Mouse (Mus musculus) lung, embryonic 15.5 days (tissue): ENCODE data around the gene Casc3. TPM values are rescaled to one million over a fixed set of nuclear protein-coding genes. Genes with fewer than 3 reads are reported as not detected.

Source experiments
- ATAC-seq: fragments of 200-750 bp; cut with Nextera tagmentation; 2 replicates; pipeline ENCODE4 v1.8.0; 2017; ENCODE audit warnings: moderate number of reproducible peaks, borderline replicate concordance; ENCODE audit not compliant: low FRiP score, low TSS enrichment; ENCODE audit errors: extremely low read depth
- H3K27ac ChIP-seq: fragments of 300-500 bp; sonication (generic); 2 replicates; pipeline ENCODE4 v1.5.1; 2015; ENCODE audit warnings: moderate library complexity, mild to moderate bottlenecking, inconsistent platforms
- H3K27me3 ChIP-seq: fragments of 300-500 bp; sonication (generic); 2 replicates; pipeline ENCODE4 v1.6.1; 2015; ENCODE audit warnings: inconsistent platforms
- H3K36me3 ChIP-seq: fragments of 300-500 bp; sonication (generic); 2 replicates; pipeline ENCODE4 v1.6.1; 2015; ENCODE audit warnings: inconsistent platforms
- H3K4me1 ChIP-seq: fragments of 300-500 bp; sonication (generic); 2 replicates; pipeline ENCODE4 v1.6.1; 2015; ENCODE audit warnings: inconsistent platforms
- H3K4me2 ChIP-seq: fragments of 300-500 bp; sonication (generic); 2 replicates; pipeline ENCODE4 v1.6.1; 2015; ENCODE audit warnings: inconsistent platforms, mild to moderate bottlenecking, moderate library complexity
- H3K4me3 ChIP-seq: fragments of 300-500 bp; sonication (generic); 2 replicates; pipeline ENCODE4 v1.5.1; 2015; ENCODE audit warnings: mild to moderate bottlenecking, inconsistent platforms
- H3K9ac ChIP-seq: fragments of 300-500 bp; sonication (generic); 2 replicates; pipeline ENCODE4 v1.6.1; 2015; ENCODE audit warnings: inconsistent platforms
- H3K9me3 ChIP-seq: fragments of 300-500 bp; sonication (generic); 2 replicates; pipeline ENCODE4 v1.6.1; 2016; ENCODE audit warnings: inconsistent platforms
- WGBS: fragments of 180-500 bp; shearing (Covaris S2); methylation state at CpG from one replicate; pipeline ENCODE4 v1.1.7; 2015; 5-methylcytosine and 5-hydroxymethylcytosine counted together
- polyA plus RNA-seq: library from polyadenylated mRNA; unstranded; fragments of >200 nt; fragmentation: Nextera tagmentation; extraction: Ambion mirVana; gene quantifications from 2 replicates; pipeline ENCODE4 v1.2.1, GENCODE M21; 2015

The Casc3 gene
- polyA plus RNA-seq, 1 experiment from 2014 or later: 37.9 TPM

DNA sequence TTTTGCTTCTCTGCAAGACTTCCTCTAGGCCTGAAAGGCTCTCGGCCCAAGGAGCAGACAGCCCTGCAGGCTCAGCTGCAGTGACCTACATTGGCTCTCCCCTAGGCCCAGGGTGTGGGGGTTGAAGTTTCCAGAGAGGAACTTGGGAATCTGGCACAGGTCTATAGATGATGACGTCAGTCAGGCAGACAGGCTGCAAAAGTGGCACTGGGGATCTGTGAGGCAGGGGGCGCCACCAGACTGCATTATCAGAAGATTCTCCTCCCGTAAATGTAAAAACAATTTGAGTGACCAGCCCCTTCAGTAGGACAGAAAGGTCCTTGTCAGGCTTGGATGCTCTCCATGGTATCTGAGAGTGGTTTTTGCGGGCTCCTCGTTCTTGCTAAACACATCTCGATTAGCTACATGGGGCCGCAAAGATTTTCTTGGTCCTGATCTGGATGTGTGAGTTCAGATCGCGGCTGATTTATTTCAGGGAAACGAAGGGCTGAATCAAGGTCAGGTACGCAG is 18.9 kb upstream of the Casc3 start:
- Histone ChIP-seq H3K36me3 (no peaks in the 10 kb centered on the region), H3K4me1 (peaks cover 79% of the 10 kb centered on the region), H3K27me3 (no peaks in the 10 kb centered on the region), H3K9ac (peak overlapping the region; percentile 29; the same call in 1 of the 2 replicates), H3K9me3 (no peaks in the 10 kb centered on the region), H3K27ac (peak overlapping the region; percentile 97), H3K4me3 (peak overlapping the region; percentile 20), H3K4me2 (peak overlapping the region; percentile 54)
- 4% methylated on average over 12 of the region's 12 CpGs for WGBS
- peak; percentile 33; the same call in 1 of the 2 replicates for ATAC-seq

DNA sequence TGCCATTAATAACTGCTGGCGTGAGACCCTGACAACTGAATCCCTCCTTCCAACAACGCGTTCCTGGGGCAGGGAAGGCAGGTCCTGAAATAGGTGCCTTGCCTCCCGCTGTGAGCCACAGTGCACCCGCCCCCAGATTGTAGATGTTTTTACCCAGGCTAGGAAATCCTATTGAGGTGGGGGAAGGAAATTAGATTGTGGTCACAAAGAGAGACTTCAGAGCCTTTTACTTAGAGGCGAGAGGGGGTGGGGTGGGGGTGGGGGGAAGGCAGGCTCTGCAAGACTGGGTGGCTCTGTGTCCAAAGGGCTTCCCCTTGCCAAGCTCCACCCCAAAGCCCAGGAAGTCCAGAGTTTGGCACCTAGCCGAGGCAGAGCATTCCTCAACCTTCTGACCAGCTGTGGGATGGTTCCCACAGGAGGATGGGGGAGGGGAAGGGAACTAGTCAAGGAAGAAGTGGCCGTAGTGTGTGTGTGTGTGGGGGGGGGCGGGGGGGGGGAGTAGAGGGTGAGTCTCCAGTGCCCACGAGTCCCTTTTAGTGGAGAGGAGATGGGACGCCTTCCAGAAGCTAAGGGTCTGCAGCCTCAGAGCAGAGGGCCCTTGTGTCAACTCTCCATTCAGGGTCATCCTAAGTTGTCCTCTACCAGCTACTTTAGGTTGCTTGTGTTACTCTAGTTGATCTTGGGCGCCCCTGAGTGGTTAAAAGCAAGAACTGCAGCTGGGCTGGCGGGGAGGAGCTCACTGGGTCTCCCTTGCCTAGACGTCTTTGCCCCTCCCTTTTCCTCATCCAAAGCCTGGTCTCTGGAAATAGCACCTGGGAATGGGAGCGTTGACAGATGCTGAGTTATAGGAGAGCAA is 18.1 kb upstream of the Casc3 start:
- peak; percentile 72 for ATAC-seq
- no peaks in the 10 kb centered on the region for H3K27me3 ChIP-seq
- H3K36me3 ChIP-seq: no peaks in the 10 kb centered on the region
- H3K4me3 ChIP-seq: peak overlapping the region; percentile 20
- WGBS: 2% methylated on average over 15 of the region's 15 CpGs
- H3K27ac ChIP-seq: peak overlapping the region; percentile 97
- peak overlapping the region; percentile 54 for H3K4me2 ChIP-seq
- peaks cover 75% of the 10 kb centered on the region for H3K4me1 ChIP-seq
- no peaks in the 10 kb centered on the region for H3K9me3 ChIP-seq
- H3K9ac ChIP-seq: peak overlapping the region; percentile 29; the same call in 1 of the 2 replicates

DNA sequence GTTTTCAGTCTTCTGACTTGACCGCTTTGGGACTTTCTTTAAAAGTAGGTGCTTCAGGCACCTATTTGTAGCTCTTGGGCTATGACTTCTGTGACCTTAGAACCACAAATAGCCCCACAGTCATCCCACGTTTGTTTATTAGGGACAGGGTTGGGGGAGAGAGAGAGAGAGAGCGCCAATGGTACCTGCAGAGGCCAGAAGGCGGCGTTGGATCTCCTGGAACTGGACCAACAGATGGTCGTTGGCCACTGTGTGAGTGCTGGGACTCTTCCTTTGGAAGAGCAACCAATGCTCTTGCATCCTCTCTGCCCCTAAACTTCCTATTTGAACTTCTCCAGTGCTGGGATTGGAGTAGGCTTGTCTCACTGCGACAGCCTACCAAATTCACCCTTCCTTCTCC is 17.5 kb upstream of the Casc3 start:
- H3K4me2 ChIP-seq: peak overlapping the region; percentile 54
- no peaks in the 10 kb centered on the region for H3K9me3 ChIP-seq
- H3K27me3 ChIP-seq: no peaks in the 10 kb centered on the region
- 22% methylated on average over 7 of the region's 7 CpGs for WGBS
- no peak overlapping the region for H3K4me3 ChIP-seq
- no peaks in the 10 kb centered on the region for H3K36me3 ChIP-seq
- ATAC-seq: no peak
- peak overlapping the region; percentile 97 for H3K27ac ChIP-seq
- H3K9ac ChIP-seq: no peak overlapping the region
- H3K4me1 ChIP-seq: peaks cover 68% of the 10 kb centered on the region

DNA sequence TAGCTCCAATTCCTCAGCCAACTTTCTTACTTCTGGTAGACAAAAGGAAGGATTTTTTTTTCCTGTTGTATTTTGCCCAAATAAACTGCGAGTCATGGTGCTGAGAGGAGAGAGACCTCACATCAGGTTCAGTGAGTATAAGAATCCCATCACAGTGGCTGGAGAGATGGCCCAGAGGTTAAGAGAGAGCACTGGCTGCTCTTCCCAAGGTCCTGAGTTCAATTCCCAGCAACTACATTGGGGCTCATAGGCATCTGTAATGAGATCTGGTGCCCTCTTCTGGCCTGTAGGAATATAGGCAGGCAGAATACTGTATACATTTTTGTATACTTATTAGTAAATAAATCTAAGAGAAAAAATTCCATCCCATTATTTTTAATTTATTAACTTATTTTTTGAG is 17.0 kb upstream of the Casc3 start:
- no peaks in the 10 kb centered on the region for H3K27me3 ChIP-seq
- peak overlapping the region; percentile 97; the same call in 1 of the 2 replicates for H3K27ac ChIP-seq
- no peaks in the 10 kb centered on the region for H3K36me3 ChIP-seq
- H3K4me1 ChIP-seq: peaks cover 68% of the 10 kb centered on the region
- no peak overlapping the region for H3K4me3 ChIP-seq
- ATAC-seq: no peak
- 96% methylated on average over 1 of the region's 1 CpGs for WGBS
- no peaks in the 10 kb centered on the region for H3K9me3 ChIP-seq
- H3K4me2 ChIP-seq: no peak overlapping the region
- no peak overlapping the region for H3K9ac ChIP-seq

DNA sequence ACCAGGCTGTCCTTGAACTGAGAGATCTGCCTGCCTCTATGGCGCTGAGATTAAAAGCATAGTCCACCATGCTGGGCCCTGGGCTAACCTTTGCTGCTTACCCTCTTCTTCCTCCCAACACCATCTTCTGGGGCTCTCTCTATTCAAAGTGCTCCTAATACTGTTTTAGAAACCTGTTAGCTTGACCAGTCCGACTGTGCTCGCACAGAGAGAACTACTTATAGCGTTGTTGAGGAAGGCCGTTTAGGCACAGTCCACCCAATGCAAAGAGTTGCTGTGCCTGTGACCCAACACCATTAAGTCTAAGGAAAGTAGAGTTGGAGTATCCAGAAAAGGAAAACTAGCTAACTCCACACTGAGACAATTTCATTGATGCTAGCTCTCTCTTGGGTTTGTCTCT is 16.6 kb upstream of the Casc3 start:
- peak overlapping the region; percentile 93; the same call in 1 of the 2 replicates for H3K4me2 ChIP-seq
- 83% methylated on average over 5 of the region's 5 CpGs for WGBS
- H3K4me3 ChIP-seq: no peak overlapping the region
- H3K27me3 ChIP-seq: no peaks in the 10 kb centered on the region
- H3K4me1 ChIP-seq: peaks cover 63% of the 10 kb centered on the region
- no peak overlapping the region for H3K9ac ChIP-seq
- H3K36me3 ChIP-seq: no peaks in the 10 kb centered on the region
- H3K27ac ChIP-seq: peak overlapping the region; percentile 86; the same call in 1 of the 2 replicates
- no peak for ATAC-seq
- no peaks in the 10 kb centered on the region for H3K9me3 ChIP-seq

DNA sequence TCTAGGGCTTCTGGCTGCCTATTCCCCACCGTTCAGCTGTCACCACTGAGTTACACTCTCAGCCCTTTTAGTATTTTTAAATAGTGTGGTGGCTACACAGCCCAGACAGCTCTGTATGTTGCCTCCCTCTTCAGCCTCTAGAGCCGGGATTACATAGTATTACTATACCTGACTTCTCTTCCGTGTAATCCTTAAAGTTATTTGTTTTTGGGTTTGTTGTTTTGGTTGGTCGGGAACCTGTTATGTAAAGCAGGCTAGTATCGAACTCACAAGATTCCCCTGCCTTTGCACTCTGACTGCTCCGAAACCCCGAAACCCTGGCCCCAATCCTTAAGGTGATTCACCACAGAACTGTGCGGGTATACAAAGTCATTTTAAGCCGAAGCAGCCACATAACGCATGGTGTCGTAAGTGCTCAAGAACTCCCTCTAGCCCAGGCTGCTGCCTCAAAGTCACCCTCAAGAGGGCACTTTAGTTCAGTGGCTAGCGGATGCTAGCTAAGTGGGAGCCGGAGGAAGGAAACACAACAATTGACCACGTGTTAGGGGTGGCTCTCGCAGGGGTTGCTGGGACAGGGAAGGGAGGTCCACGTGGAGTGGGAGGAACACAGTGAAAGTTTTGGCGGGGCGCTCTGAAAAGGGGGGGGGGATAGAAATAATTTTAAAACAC is 16.0 kb upstream of the Casc3 start:
- H3K4me1 ChIP-seq: peaks cover 62% of the 10 kb centered on the region
- H3K27ac ChIP-seq: peak overlapping the region; percentile 86
- ATAC-seq: peak; percentile 77
- H3K27me3 ChIP-seq: no peaks in the 10 kb centered on the region
- 9% methylated on average over 18 of the region's 18 CpGs for whole genome bisulfite sequencing
- H3K9me3 ChIP-seq: no peaks in the 10 kb centered on the region
- H3K4me3 ChIP-seq: peak overlapping the region; percentile 55
- no peaks in the 10 kb centered on the region for H3K36me3 ChIP-seq
- H3K4me2 ChIP-seq: peak overlapping the region; percentile 93
- H3K9ac ChIP-seq: peak overlapping the region; percentile 65; the same call in 1 of the 2 replicates

DNA sequence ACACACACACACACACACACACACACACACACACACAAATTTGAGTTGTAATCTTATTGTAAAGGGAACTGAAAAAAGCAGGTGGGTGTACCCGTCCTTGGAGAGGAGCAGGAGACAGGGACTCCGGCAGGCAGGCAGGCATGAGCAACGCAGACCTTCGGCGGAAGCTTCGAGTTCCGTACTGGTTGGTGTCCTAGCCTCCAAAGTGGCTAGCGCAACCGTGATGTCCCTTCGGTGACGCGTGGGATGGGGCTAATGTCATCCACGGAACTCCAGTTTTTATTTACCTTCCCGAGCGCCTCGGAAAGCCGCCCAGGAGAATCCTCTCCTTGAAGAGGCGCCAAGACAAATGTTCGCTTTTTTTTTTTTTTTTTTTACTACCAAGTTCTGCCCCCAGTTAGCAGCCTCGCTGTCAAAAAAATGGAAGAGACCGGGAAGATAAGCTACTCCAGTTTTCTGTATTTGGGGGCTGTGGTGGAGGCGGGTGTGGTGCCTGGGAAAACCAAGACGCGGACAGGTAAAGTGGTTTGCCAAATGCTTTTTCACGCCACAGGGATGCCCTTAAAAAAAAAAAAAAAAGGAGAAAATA is 15.4 kb upstream of the Casc3 start:
- H3K9ac ChIP-seq: peak overlapping the region; percentile 65
- H3K4me3 ChIP-seq: peak overlapping the region; percentile 55
- peak overlapping the region; percentile 93 for H3K4me2 ChIP-seq
- WGBS: under 1% methylated on average over 25 of the region's 25 CpGs
- no peaks in the 10 kb centered on the region for H3K36me3 ChIP-seq
- ATAC-seq: no peak
- no peaks in the 10 kb centered on the region for H3K27me3 ChIP-seq
- H3K9me3 ChIP-seq: no peaks in the 10 kb centered on the region
- H3K4me1 ChIP-seq: peaks cover 62% of the 10 kb centered on the region
- peak overlapping the region; percentile 86 for H3K27ac ChIP-seq

DNA sequence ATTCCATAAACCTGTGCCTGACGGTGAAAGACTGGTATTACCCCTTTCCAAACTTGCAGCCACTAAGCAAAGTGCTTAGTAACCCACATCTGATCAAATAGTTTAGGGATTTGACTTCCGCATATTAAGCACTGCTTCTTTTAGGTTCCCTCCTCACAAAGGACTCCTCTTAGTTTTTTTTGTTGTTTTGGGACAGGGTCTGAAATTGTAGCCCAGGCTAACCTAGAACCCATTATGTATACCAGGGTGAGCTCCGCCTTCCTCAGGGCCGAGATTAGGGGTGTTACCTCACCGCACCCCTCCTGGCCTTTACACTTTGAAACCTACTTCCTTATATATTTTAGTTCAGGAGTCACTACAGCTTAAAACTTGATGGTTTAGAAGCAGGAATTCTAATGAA is 14.9 kb upstream of the Casc3 start:
- no peaks in the 10 kb centered on the region for H3K9me3 ChIP-seq
- no peak for ATAC-seq
- H3K4me2 ChIP-seq: peak overlapping the region; percentile 93
- H3K4me3 ChIP-seq: peak overlapping the region; percentile 55
- H3K36me3 ChIP-seq: no peaks in the 10 kb centered on the region
- H3K9ac ChIP-seq: peak overlapping the region; percentile 65
- peaks cover 59% of the 10 kb centered on the region for H3K4me1 ChIP-seq
- H3K27me3 ChIP-seq: no peaks in the 10 kb centered on the region
- H3K27ac ChIP-seq: peak overlapping the region; percentile 86; the same call in 1 of the 2 replicates
- 30% methylated on average over 5 of the region's 5 CpGs for WGBS

DNA sequence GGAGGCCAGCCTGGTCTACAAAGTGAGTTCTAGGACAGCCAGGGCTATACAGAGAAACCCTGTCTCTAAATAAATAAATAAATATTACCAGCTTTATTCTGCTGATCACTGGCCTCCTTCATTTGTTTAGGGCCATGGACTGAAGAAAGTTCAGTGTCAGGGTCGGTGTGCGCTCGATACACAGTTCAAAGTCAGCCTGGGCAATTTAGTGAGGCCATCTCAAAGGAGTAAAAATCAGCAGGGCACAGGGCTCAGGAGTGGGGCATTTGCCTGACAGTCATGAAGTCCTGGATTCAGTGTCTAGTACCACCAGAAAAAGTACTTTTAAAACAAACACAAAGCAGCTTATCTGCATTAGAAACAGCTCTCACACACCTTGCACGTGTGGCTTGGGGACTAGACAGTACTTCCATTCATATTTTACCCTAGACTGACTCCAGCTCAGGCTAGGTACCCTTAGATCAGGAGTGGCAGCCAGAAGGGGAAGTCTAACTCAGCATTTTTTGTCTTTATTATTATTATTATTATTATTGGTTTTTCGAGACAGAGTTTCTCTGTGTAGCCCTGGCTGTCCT is 14.0 kb upstream of the Casc3 start:
- Histone ChIP-seq H3K4me2 (no peak overlapping the region), H3K9me3 (no peaks in the 10 kb centered on the region), H3K4me1 (peaks cover 50% of the 10 kb centered on the region), H3K9ac (no peak overlapping the region), H3K27ac (no peak overlapping the region), H3K36me3 (no peaks in the 10 kb centered on the region), H3K27me3 (no peaks in the 10 kb centered on the region), H3K4me3 (no peak overlapping the region)
- 73% methylated on average over 5 of the region's 5 CpGs for WGBS
- ATAC-seq: no peak

DNA sequence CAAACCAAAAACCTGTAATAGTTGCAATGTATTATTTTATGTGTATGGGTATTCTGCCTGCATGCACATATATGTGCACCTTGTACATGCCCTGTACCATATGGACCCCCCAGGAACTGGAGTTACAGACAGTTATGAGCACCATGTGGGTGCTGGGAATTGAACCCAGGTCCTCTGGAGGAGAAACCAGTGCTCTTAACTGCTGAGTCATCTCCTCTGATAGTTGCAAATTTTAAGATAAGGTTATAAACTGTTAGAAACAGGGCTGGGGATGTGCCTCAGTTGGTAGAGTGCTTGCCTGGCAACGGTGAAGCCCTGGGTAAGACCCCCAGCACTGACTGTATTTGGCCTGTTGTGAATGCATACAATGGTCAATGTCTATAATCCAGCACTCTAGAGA is 13.3 kb upstream of the Casc3 start:
- ATAC-seq: no peak
- Histone ChIP-seq H3K4me1 (peaks cover 42% of the 10 kb centered on the region), H3K9ac (no peak overlapping the region), H3K27ac (no peak overlapping the region), H3K4me3 (no peak overlapping the region), H3K27me3 (no peaks in the 10 kb centered on the region), H3K9me3 (no peaks in the 10 kb centered on the region), H3K4me2 (no peak overlapping the region), H3K36me3 (no peaks in the 10 kb centered on the region)
- whole genome bisulfite sequencing: 73% methylated on average over 1 of the region's 1 CpGs

DNA sequence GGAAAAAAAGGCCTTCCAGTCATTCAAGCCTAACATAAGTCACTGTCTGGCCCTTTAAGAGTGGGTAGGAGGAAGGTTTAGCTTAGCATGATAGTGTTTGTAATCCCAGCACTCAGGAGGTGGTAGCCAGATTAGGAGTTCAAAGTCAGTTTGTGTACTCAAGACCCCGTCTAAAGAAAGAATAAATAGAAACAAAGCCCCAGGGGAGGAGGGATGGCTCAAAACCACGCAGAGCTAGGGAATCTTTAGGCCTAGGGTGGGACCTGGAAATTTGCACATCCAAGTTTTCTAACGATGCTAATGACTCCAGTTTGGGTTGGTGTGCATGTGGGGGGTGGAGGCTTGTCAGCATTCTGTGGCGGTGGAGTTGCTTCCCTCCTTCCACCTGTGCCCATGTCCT is 12.6 kb upstream of the Casc3 start:
- Histone ChIP-seq H3K4me1 (peaks cover 36% of the 10 kb centered on the region), H3K4me3 (no peak overlapping the region), H3K9ac (no peak overlapping the region), H3K27ac (no peak overlapping the region), H3K4me2 (no peak overlapping the region), H3K36me3 (no peaks in the 10 kb centered on the region), H3K9me3 (no peaks in the 10 kb centered on the region), H3K27me3 (no peaks in the 10 kb centered on the region)
- no peak for ATAC-seq
- WGBS: 13% methylated on average over 4 of the region's 4 CpGs
